Comparison of ENCODE assay signal across 14 mouse cellular contexts in genomic region chr5:104342881-104343280, GRCm38 (mm10). TPM values are rescaled to one million over a fixed set of nuclear protein-coding genes. Genes with fewer than 3 reads are reported as not detected.
DNase-seq lines count a peak whose midpoint lies in the region; ATAC-seq and TF ChIP-seq lines count a peak whose summit lies in the region.
"Had no signal": no experiment of that assay in that cellular context is flagged by ENCODE, and none has a peak within 500 bp of the region (broad histone marks: within the 10 kb centered on the region; RNA-seq: fewer than 3 reads in every experiment).

No protein-coding gene starts in this region.

- TF ChIP-seq CTCF in midbrain, postnatal 0 days (IDR thresholded peaks at IDR 0.05) = peak; percentile 48

- no peaks in the 10 kb centered on the region for H3K4me1 ChIP-seq in midbrain, postnatal 0 days (ENCODE audit: insufficient read depth, low read length)
- H3K4me1 ChIP-seq in midbrain, embryonic 15.5 days = 0 out of 2 replicates have a peak, but pooled peaks cover 3% of the 10 kb centered on the region
- H3K4me1 ChIP-seq: liver, embryonic 15.5 days had no signal

- no peak overlapping the region for H3K9ac ChIP-seq in midbrain, postnatal 0 days (replicated peaks; ENCODE audit: low read length, poor library complexity, severe bottlenecking)
- H3K9ac ChIP-seq in midbrain, embryonic 15.5 days = no peak overlapping the region
- H3K9ac ChIP-seq: liver, embryonic 15.5 days had no signal

- no peaks in the 10 kb centered on the region for H3K27me3 ChIP-seq in midbrain, postnatal 0 days (ENCODE audit: insufficient read depth, low read length)
- H3K27me3 ChIP-seq in midbrain, embryonic 15.5 days (replicated peaks) = no peaks in the 10 kb centered on the region
- H3K27me3 ChIP-seq: liver, embryonic 15.5 days had no signal

- WGBS in midbrain, postnatal 0 days = 30% methylated on average over 6 of the region's 6 CpGs
- whole genome bisulfite sequencing in midbrain, embryonic 15.5 days = 37% methylated on average over 6 of the region's 6 CpGs

- no peak overlapping the region for H3K27ac ChIP-seq in midbrain, postnatal 0 days (ENCODE audit: low read depth, low read length)
- no peak overlapping the region for H3K27ac ChIP-seq in midbrain, embryonic 15.5 days
- H3K27ac ChIP-seq: liver, embryonic 15.5 days had no signal

- no peak for ATAC-seq in midbrain, postnatal 0 days (ENCODE audit: low FRiP score)
- no peak for ATAC-seq in midbrain, embryonic 15.5 days (replicated peaks)

- H3K9me3 ChIP-seq in midbrain, postnatal 0 days (ENCODE audit: low read length) = no peaks in the 10 kb centered on the region
- no peaks in the 10 kb centered on the region for H3K9me3 ChIP-seq in midbrain, embryonic 15.5 days
- H3K9me3 ChIP-seq: liver, embryonic 15.5 days had no signal

- H3K4me2 ChIP-seq in midbrain, postnatal 0 days (ENCODE audit: low read depth, low read length, poor library complexity, severe bottlenecking) = no peak overlapping the region
- H3K4me2 ChIP-seq in midbrain, embryonic 15.5 days = no peak overlapping the region
- H3K4me2 ChIP-seq: liver, embryonic 15.5 days had no signal

- intact Hi-C loops in gastrocnemius, postnatal 36 days (cut with DNase I) = loop anchor here (5.0 kb wide), 2 partner anchors 104 to 271 kb away; no protein-coding TSS in a partner anchor

- H3K36me3 ChIP-seq in midbrain, postnatal 0 days (ENCODE audit: insufficient read depth, low read length) = no peaks in the 10 kb centered on the region
- H3K36me3 ChIP-seq in midbrain, embryonic 15.5 days (replicated peaks) = no peaks in the 10 kb centered on the region
- H3K36me3 ChIP-seq: liver, embryonic 15.5 days had no signal

- peak; percentile 34 for DNase-seq in kidney, adult 18-20 months
- DNase-seq in kidney, adult 11 months = no peak
- no peak for DNase-seq in midbrain, postnatal 0 days (ENCODE audit: low spot score)
- DNase-seq in adrenal gland, postnatal 36 days = peak; percentile 34 to 38
- no peak for DNase-seq in T-cell, adult 2 months (ENCODE audit: low spot score)
- DNase-seq in gastrocnemius, postnatal 36 days = no peak
- DNase-seq: gastrocnemius, postnatal 14 days; right cerebral cortex, postnatal 4 days had no signal

- H3K4me3 ChIP-seq in midbrain, postnatal 0 days (ENCODE audit: low read depth, low read length) = no peak overlapping the region
- no peak overlapping the region for H3K4me3 ChIP-seq in midbrain, embryonic 15.5 days
- H3K4me3 ChIP-seq: liver, embryonic 15.5 days had no signal

RNA-seq across cellular contexts. Expression of gene Mepe, which starts 17.8 kb away (rescaled TPM):
- total RNA-seq in midbrain, postnatal 0 days (2014; rRNA removed) = not detected in 2 replicates
- polyA plus RNA-seq in midbrain, postnatal 0 days (2015; fragmentation: Nextera tagmentation; extraction: Ambion mirVana) = not detected in 2 replicates
- polyA plus RNA-seq in midbrain, embryonic 15.5 days (2015; fragmentation: Nextera tagmentation; extraction: Ambion mirVana) = not detected in 2 replicates
- not detected for total RNA-seq in adrenal gland, postnatal 36 days (2021)
- not detected for total RNA-seq in gastrocnemius, postnatal 36 days (2021)
- total RNA-seq: common myeloid progenitor, adult 5-6 weeks; gastrocnemius, postnatal 14 days; hematopoietic stem cell, adult 5-6 weeks; layer of hippocampus, adult 8-10 months; MEL had no signal
- polyA plus RNA-seq: liver, embryonic 15.5 days had no signal

RNA-seq across cellular contexts. Expression of gene Ibsp, which starts 43.9 kb away (rescaled TPM):
- total RNA-seq in midbrain, postnatal 0 days (2014; rRNA removed) = 0.16 TPM in 1 of 2 replicates, not detected in the other
- 0.10 TPM in 1 of 2 replicates, not detected in the other for polyA plus RNA-seq in midbrain, postnatal 0 days (2015; fragmentation: Nextera tagmentation; extraction: Ambion mirVana)
- 0.23 and 0.24 TPM in 2 replicates for polyA plus RNA-seq in midbrain, embryonic 15.5 days (2015; fragmentation: Nextera tagmentation; extraction: Ambion mirVana)
- total RNA-seq in adrenal gland, postnatal 36 days (2021) = not detected
- total RNA-seq in gastrocnemius, postnatal 36 days (2021) = not detected
- total RNA-seq: common myeloid progenitor, adult 5-6 weeks; gastrocnemius, postnatal 14 days; MEL had no signal
- polyA plus RNA-seq: liver, embryonic 15.5 days had no signal

Comparison
In these comparisons a context has a peak if more than half of its experiments do, and no peak if none do; other contexts are left out.
1. DNase-seq: peak in kidney, adult 18-20 months (single experiment) and adrenal gland, postnatal 36 days (2 of 2); none in kidney, adult 11 months (single experiment), midbrain, postnatal 0 days (single experiment), T-cell, adult 2 months (single experiment) and gastrocnemius, postnatal 36 days (0 of 2).